Mouse (Mus musculus) cerebellum, postnatal 25 days (tissue): ENCODE measurements around the gene Gm43738.
"Not testable (repeated sequence)": the region's sequence is repeated elsewhere in the genome, so short reads cannot be mapped to it uniquely, and the experiment has no call there.

Source experiments
- DNase-seq, 2 experiments: peaks; one replicate each; pipeline ENCODE4 v3.0.0; 2021; ENCODE audit warnings: mixed read lengths in 2 of 2

Gm43738 gene

GRCm38 (mm10) chr3:89101812-89102494, 1.1 kb upstream of the Gm43738 start, which contains the start of gene Fdps:
Gene Fdps (minus strand): TSS chr3:89101959.
- DNase-seq = peak; percentile 92 to 95

- DNase-seq = peak in 1 of 2 experiments; percentile 69
Measured at GRCm38 (mm10) chr3:89101459-89101811, 536 bp upstream of the Gm43738 start.

- peak in 1 of 2 experiments; percentile 20 for DNase-seq
Measured at GRCm38 (mm10) chr3:89094021-89094420, 6.9 kb downstream of the Gm43738 start.

GRCm38 (mm10) chr3:89093175-89093574, 7.7 kb downstream of the Gm43738 start, which contains the start of gene Rusc1:
Gene Rusc1 (minus strand): TSS chr3:89093311.
- peak; percentile 97 to 98 for DNase-seq

- no peak for DNase-seq
Measured at GRCm38 (mm10) chr3:89092509-89093090, 8.3 kb downstream of the Gm43738 start.

- DNase-seq = peak; percentile 51 to 53
Measured at GRCm38 (mm10) chr3:89091811-89092508, 8.9 kb downstream of the Gm43738 start.

- DNase-seq = peak; percentile 91 to 93
Measured at GRCm38 (mm10) chr3:89090694-89091655, 9.9 kb downstream of the Gm43738 start.

GRCm38 (mm10) chr3:89089882-89090591, 10.9 kb downstream of the Gm43738 start:
- DNase-seq = peak; percentile 86 to 88

- peak in 1 of 2 experiments; percentile 21 for DNase-seq
Measured at GRCm38 (mm10) chr3:89088974-89089373, 11.9 kb downstream of the Gm43738 start.

- peak; percentile 77 to 91 for DNase-seq
Measured at GRCm38 (mm10) chr3:89087338-89088110, 13.4 kb downstream of the Gm43738 start.

GRCm38 (mm10) chr3:89084654-89085190, 16.2 kb downstream of the Gm43738 start:
- DNase-seq = no peak

- no peak for DNase-seq
Measured at GRCm38 (mm10) chr3:89084133-89084532, 16.8 kb downstream of the Gm43738 start.

GRCm38 (mm10) chr3:89082287-89082686, 18.6 kb downstream of the Gm43738 start:
- DNase-seq = not testable (repeated sequence)

GRCm38 (mm10) chr3:89077383-89077782, 23.5 kb downstream of the Gm43738 start:
- DNase-seq = no peak

GRCm38 (mm10) chr3:89067265-89067664, 33.6 kb downstream of the Gm43738 start:
- DNase-seq = no peak

GRCm38 (mm10) chr3:89061696-89062095, 39.2 kb downstream of the Gm43738 start:
- no peak for DNase-seq

- DNase-seq = peak; percentile 39 to 63
Measured at GRCm38 (mm10) chr3:89058783-89059182, 42.1 kb downstream of the Gm43738 start.

- DNase-seq = no peak
Measured at GRCm38 (mm10) chr3:89058361-89058760, 42.5 kb downstream of the Gm43738 start.

- no peak for DNase-seq
Measured at GRCm38 (mm10) chr3:89043359-89043758, 57.5 kb downstream of the Gm43738 start.
